Mouse (Mus musculus) ES-E14 (cell line): ENCODE data around the gene Tmcc1.

Experiments
- CHD2 ChIP-seq: IDR thresholded peaks from 2 replicates; pipeline ENCODE4 v1.6.1; 2014; ENCODE audit warnings: mild to moderate bottlenecking, low read depth, low read length, inconsistent platforms
- HCFC1 ChIP-seq: IDR thresholded peaks from 2 replicates; pipeline ENCODE4 v1.6.1; 2012; ENCODE audit warnings: low read length, inconsistent platforms, borderline replicate concordance; ENCODE audit not compliant: insufficient read depth
- MAFK ChIP-seq: IDR thresholded peaks from 2 replicates; pipeline ENCODE4 v1.6.1; 2014; ENCODE audit warnings: mild to moderate bottlenecking, low read depth, low read length, inconsistent platforms; ENCODE audit not compliant: insufficient read depth
- ZC3H11A ChIP-seq: IDR thresholded peaks from 2 replicates; pipeline ENCODE4 v1.6.1; 2012; ENCODE audit warnings: low read depth, mild to moderate bottlenecking, inconsistent platforms, low read length, borderline replicate concordance
- ZNF384 ChIP-seq: IDR thresholded peaks from 2 replicates; pipeline ENCODE4 v1.6.1; 2012; ENCODE audit warnings: low read depth, low read length, inconsistent platforms

GRCm38 (mm10) chr6:116063516-116063915 is 129.8 kb downstream of the Tmcc1 start:
- no peak for TF ChIP-seq ZC3H11A
- TF ChIP-seq CHD2, result no peak
- TF ChIP-seq HCFC1, result no peak
- TF ChIP-seq MAFK, result no peak
- TF ChIP-seq ZNF384, result no peak
